Mouse (Mus musculus) ES-Bruce4 (cell line): ENCODE measurements around the gene Fgfr2.

Source experiments
- CTCF ChIP-seq: IDR thresholded peaks from one replicate; pipeline ENCODE4 v1.8.1; 2011; ENCODE audit warnings: low read depth, low read length
- EP300 ChIP-seq: IDR thresholded peaks from 2 replicates; pipeline ENCODE4 v1.6.1; 2011; ENCODE audit warnings: low read depth, low read length; ENCODE audit not compliant: insufficient read depth
- POLR2A ChIP-seq: IDR thresholded peaks from one replicate; pipeline ENCODE4 v1.8.1; 2011; ENCODE audit warnings: low read length; ENCODE audit not compliant: insufficient read depth

- TF ChIP-seq CTCF (peak; percentile 46), EP300 (no peak), POLR2A (no peak)
Measured at GRCm38 (mm10) chr7:131609677-131610076, 1513.5 kb downstream of the Fgfr2 start.
